Mouse (Mus musculus) heart, adult 18-20 months (tissue): ENCODE measurements around the gene Tanc1. TPM values are rescaled to one million over a fixed set of nuclear protein-coding genes. Genes with fewer than 3 reads are reported as not detected.

Experiments
- DNase-seq, 2 experiments: peaks; one replicate each; pipeline ENCODE4 v3.0.0; 2021 to 2022; ENCODE audit warnings: mixed read lengths in 1 of 2
- total RNA-seq, 2 experiments: library from RNA; stranded (reverse); gene quantifications; 2 replicates each; pipeline ENCODE4 v1.2.3; 2021

Gene Tanc1
- total RNA-seq, 2 experiments from 2014 or later: 31.5 to 34.4 TPM

GRCm38 (mm10) chr2:59612733-59613473 lies 1.1 kb downstream of the Tanc1 start:
- DNase-seq: peak; percentile 61 to 73

DNA sequence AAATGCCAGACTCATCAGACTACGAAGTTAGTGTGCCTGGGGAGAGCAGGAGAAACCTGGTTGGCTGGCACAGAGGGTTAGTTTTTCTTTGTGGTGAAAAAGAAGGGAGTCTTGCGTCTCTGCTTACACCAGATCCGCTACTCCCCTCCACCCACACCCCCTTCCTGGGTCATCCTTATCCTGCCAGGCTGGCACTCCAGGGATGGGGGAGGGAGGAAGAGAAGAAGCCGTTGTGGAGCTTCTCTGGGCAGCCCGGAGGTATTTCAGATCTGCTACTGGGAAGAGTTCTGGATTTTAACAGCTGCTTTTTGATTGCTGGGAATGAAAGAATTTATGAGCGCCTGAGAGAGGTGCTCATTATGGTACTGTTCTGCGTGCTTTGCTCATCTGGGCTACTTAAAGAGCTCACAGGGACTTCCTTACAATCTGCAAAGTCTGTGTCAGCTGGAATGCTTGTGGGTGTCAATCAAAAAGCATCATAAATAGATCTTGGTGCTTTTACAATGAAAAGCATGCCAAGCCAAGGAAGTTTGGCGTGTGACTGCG lies 1.7 kb downstream of the Tanc1 start:
- DNase-seq: peak in 1 of 2 experiments; percentile 46

DNA sequence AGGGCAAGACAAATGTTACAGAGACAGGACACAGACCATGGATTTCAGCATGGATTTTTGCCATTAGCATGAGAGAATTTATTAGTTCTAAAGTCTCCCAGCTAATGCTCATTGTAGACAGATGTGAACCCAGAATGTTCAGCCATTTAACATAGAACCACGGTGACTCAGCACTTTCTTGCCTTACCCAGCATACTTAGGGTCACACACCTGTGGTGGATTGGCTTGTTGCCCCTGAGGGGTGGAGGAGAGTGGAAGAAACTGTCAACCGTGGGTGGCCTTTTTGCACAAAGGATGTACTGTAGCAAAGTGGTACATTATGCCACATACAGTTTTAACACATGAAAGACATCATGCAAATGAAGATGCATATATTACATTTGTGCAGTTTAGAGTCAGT lies 5.0 kb downstream of the Tanc1 start:
- DNase-seq: no peak

GRCm38 (mm10) chr2:59618996-59619395 lies 7.2 kb downstream of the Tanc1 start:
- DNase-seq: no peak

GRCm38 (mm10) chr2:59620601-59621000 lies 8.8 kb downstream of the Tanc1 start:
- DNase-seq: no peak

GRCm38 (mm10) chr2:59622514-59623139 lies 10.8 kb downstream of the Tanc1 start:
- DNase-seq: no peak

DNA sequence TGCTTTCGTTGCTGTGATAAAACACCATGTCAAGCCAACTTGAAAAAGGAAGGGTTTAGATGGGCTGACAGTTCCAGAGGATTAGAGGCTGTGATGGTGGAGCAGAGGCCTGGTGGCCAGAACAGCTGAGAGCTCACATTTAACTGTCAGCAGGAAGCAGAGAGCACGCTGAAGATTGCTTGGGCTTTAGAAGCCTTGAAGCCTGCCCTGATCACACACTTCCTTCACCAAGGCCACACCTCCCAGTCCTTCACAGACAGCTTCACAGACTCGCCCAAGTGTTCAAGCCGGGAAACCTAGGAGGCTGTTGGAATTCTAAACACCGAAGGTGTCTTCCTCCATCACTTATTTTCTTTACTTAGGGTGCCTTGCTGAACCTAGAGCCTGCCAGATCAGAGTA lies 12.0 kb downstream of the Tanc1 start:
- no peak for DNase-seq

- no peak for DNase-seq
Observed at GRCm38 (mm10) chr2:59625416-59625815, 13.6 kb downstream of the Tanc1 start.

- DNase-seq: no peak
Observed at GRCm38 (mm10) chr2:59625927-59626326, 14.1 kb downstream of the Tanc1 start.

DNA sequence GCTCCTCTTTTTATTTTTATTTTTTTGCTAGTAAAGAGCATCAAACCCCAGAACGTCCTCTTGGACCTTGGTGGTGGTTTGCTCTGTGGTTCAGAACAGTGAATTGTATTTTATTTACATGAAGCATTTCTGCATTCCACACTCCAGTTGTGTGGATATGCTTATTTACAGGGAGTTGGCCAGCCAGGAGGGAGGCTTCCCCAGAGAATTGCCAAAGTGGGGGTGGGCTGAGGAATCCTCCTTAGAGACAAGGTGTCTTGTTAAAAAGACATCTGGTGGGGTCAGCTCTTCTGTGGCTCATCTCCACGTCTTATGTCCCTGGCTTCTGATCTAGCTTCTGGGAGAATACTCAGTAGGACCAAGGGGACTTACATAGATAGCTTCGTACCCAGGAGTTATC lies 14.6 kb downstream of the Tanc1 start:
- DNase-seq: no peak

- DNase-seq: peak in 1 of 2 experiments; percentile 33
Observed at GRCm38 (mm10) chr2:59627502-59627901, 15.7 kb downstream of the Tanc1 start.

DNA sequence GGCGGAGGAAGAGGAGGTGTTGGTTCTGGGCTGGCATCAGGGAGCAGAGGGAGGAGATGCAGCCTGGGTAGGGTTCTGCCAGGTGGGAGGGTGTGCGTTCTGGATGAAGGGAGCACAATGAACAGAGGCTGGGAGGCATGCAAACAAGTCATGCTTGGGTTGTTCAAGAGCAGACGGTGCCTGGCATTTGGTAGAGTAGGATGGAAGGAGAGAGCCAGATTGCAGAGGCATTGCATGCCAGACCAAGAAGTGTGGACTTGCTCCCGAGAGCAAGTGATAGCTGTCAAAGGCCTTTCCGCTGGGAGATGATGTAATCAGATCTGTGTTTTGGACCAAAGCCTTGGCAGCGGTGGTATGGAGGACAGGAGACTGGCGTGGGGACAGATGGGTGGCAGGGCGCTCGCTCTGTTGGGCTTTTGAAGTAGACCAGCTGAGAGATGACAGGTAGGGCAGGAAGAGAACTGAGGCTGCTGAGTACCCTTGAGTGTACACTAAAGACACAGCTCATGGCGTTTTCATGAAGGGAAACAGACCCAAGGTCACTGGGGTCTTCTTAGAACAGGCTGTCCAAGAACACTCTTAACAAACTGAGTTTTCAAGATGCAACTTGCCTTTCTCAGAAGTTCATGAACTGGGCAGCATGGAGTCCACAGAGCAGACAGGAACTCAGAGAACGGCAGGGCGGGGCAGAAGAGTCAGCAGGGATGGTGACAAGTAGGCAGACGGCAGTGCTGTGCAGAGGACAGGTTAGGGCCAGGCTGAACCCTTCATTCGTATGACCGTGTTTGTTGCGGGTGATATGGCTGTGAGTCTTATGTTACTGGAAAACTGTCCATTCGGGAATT lies 16.4 kb downstream of the Tanc1 start:
- DNase-seq: peak; percentile 60 to 66

GRCm38 (mm10) chr2:59629829-59630228 lies 18.0 kb downstream of the Tanc1 start:
- peak in 1 of 2 experiments; percentile 52 for DNase-seq

DNA sequence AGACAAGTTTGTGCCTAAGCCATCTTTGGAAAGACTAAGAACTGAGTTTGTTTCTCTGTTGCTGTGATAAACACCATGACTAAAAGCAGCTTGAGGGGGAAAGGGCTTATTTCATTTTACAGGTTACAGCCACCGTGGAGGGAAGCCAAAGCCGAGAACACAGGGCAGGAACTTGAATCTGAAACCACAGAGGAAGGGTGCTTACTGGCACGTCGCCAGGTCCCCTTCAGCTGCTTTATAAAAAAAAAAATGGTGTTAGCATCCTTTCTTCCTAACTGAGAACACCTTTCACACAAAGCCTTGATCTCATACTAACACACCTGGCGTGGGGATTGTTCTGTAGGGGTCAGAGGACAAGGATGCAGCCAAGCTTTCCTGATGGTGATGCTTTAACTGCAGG lies 19.6 kb downstream of the Tanc1 start:
- DNase-seq: peak in 1 of 2 experiments; percentile 40

DNA sequence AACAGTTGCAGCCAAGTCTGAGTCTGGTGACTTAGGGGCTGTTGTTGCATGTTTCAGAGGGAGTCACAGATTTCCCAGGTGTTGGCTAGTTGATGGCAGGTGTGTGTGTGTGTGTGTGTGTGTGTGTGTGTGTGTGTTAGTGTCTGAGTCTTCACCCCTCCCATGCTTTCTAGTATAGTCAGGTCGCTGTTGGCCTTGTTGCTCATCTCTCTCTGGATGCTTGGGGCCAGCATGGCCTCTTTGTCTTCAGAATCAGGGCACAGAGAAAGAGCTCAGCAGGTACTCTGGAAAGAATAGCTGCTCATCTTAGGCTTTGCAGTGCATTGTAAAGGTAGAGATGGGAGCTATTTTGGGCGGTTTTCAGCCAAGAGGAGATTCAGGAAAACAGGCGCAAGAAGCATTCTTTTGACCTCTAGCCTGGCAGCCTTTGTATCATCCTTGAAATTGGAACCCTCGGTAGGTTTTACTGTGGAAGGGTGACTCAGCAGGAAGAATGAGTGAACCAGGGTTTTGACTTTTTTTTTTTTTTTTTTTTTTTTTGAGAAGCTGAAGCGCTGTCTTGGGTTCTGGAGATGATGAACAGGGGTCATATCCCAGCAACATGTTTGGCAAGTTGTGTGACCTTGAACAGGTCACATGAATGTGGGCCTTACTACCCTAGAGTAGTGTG lies 22.1 kb downstream of the Tanc1 start:
- DNase-seq: no peak

GRCm38 (mm10) chr2:59637040-59637785 lies 25.4 kb downstream of the Tanc1 start:
- no peak for DNase-seq

- no peak for DNase-seq
Observed at GRCm38 (mm10) chr2:59642722-59643121, 30.9 kb downstream of the Tanc1 start.

GRCm38 (mm10) chr2:59644816-59645215 lies 33.0 kb downstream of the Tanc1 start:
- no peak for DNase-seq

DNA sequence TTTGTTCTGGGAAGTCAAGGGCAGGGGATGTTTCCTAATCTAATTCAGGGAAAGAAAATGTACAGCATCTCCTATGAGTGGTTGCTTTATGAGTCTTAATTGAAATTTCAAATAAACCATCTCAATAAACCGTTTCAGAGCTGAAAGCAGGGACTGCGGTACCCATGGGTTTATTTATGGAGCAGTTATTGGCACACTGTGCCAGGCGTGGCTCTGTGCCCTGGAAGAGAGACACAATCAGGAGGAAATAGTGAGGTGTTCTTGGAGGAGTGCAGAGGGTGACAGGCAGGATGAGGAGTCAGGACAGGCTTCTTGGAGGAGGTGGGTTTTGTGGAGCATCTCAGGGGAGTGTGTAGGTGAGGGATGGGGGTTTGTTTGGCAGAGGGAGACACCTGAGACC lies 33.7 kb downstream of the Tanc1 start:
- peak; percentile 51 to 70 for DNase-seq

GRCm38 (mm10) chr2:59646740-59647390 lies 35.0 kb downstream of the Tanc1 start:
- DNase-seq: no peak

DNA sequence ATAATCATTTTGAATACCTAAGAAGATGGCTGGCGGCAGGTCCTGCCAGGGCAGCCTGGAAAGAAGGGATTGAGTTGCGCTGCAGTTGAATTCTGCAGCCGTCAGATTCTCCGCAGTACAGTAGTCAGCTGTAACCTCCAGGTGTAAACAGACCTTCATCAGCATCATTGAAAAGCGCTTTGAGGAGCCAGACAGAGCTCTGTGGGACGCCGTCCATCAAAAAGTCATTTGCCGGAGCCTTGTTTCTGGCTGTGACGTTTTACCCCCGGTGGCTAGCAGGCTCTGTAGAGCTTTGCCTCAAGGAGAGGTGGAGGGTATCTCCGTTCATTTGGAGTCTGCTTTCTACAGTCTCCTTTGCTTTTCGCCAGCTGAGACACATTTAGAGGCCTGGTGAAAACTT lies 36.6 kb downstream of the Tanc1 start:
- DNase-seq: no peak
